Mouse (Mus musculus) MEL (cell line): ENCODE data around the gene Fbxl20. TPM values are rescaled to one million over a fixed set of nuclear protein-coding genes. Genes with fewer than 3 reads are reported as not detected.

Experiments used
- DNase-seq: peaks from one replicate; pipeline ENCODE4 v3.0.0; 2011; ENCODE audit warnings: low read depth, low spot score
- H3K27ac ChIP-seq: 2 replicates; pipeline ENCODE4 v1.5.1; 2012; ENCODE audit warnings: low read depth, mild to moderate bottlenecking, control low read depth, low read length, moderate library complexity; ENCODE audit not compliant: control insufficient read depth
- H3K27me3 ChIP-seq, 2 experiments: fragments of 150-350 bp in 1 of 2; sonication (generic) in 1 of 2; 2 replicates each; pipeline ENCODE4 v1.6.1; 2012; ENCODE audit warnings: low read length in 2 of 2, mild to moderate bottlenecking in 2 of 2, improper control_type of control experiment in 1 of 2, moderate library complexity in 1 of 2; ENCODE audit not compliant: insufficient read depth in 2 of 2, control insufficient read depth in 1 of 2
- H3K36me3 ChIP-seq, 2 experiments: 2 replicates each; pipeline ENCODE4 v1.6.1; 2012 to 2014; ENCODE audit warnings: low read length in 2 of 2, improper control_type of control experiment in 1 of 2, inconsistent platforms in 1 of 2, mild to moderate bottlenecking in 1 of 2; ENCODE audit not compliant: insufficient read depth in 2 of 2, control insufficient read depth in 1 of 2
- H3K4me1 ChIP-seq, 2 experiments: fragments of 150-350 bp in 1 of 2; sonication (generic) in 1 of 2; 2 replicates each; pipeline ENCODE4 v1.6.1; 2012; ENCODE audit warnings: low read length in 2 of 2, improper control_type of control experiment in 1 of 2, mild to moderate bottlenecking in 1 of 2; ENCODE audit not compliant: insufficient read depth in 2 of 2, control insufficient read depth in 1 of 2
- H3K4me3 ChIP-seq, 2 experiments: fragments of 150-350 bp in 1 of 2; sonication (generic) in 1 of 2; 2 replicates each; pipeline ENCODE4 v1.5.1; 2012; ENCODE audit warnings: low read depth in 2 of 2, low read length in 2 of 2, mild to moderate bottlenecking in 2 of 2, moderate library complexity in 2 of 2, control low read depth in 1 of 2, improper control_type of control experiment in 1 of 2; ENCODE audit not compliant: control insufficient read depth in 1 of 2, insufficient read depth in 1 of 2
- H3K79me2 ChIP-seq: 2 replicates; pipeline ENCODE4 v1.6.1; 2012; ENCODE audit warnings: mild to moderate bottlenecking, low read length, moderate library complexity; ENCODE audit not compliant: control insufficient read depth, poor library complexity, insufficient read depth
- H3K9ac ChIP-seq: 2 replicates; pipeline ENCODE4 v1.6.1; 2012; ENCODE audit warnings: low read depth, mild to moderate bottlenecking, control low read depth, low read length, moderate library complexity; ENCODE audit not compliant: control insufficient read depth, poor library complexity, severe bottlenecking
- H3K9me3 ChIP-seq: fragments of 150-350 bp; sonication (generic); replicated peaks from 2 replicates; pipeline ENCODE4 v1.6.1; 2012; ENCODE audit warnings: mild to moderate bottlenecking, low read length, improper control_type of control experiment, moderate library complexity; ENCODE audit not compliant: insufficient read depth
- CHD1 ChIP-seq: IDR thresholded peaks from 2 replicates; pipeline ENCODE4 v1.6.1; 2012; ENCODE audit warnings: low read depth, mild to moderate bottlenecking, inconsistent platforms, low read length, improper control_type of control experiment
- CHD2 ChIP-seq: IDR thresholded peaks from 2 replicates; pipeline ENCODE4 v1.6.1; 2011; ENCODE audit warnings: low read length, improper control_type of control experiment
- E2F4 ChIP-seq: IDR thresholded peaks from 2 replicates; pipeline ENCODE4 v1.6.1; 2011; ENCODE audit warnings: low read depth, low read length, improper control_type of control experiment, borderline replicate concordance
- EP300 ChIP-seq, 2 experiments: IDR thresholded peaks; 2 replicates each; pipeline ENCODE4 v1.6.1; 2011; ENCODE audit warnings: improper control_type of control experiment in 2 of 2, low read length in 2 of 2, low read depth in 1 of 2, mild to moderate bottlenecking in 1 of 2
- ETS1 ChIP-seq: IDR thresholded peaks from 2 replicates; pipeline ENCODE4 v1.6.1; 2012; ENCODE audit warnings: low read depth, mild to moderate bottlenecking, inconsistent platforms, low read length, improper control_type of control experiment, moderate library complexity
- GABPA ChIP-seq: IDR thresholded peaks from 2 replicates; pipeline ENCODE4 v1.6.1; 2012; ENCODE audit warnings: low read depth, mild to moderate bottlenecking, inconsistent platforms, low read length, improper control_type of control experiment, moderate library complexity
- GATA1 ChIP-seq: IDR thresholded peaks from 2 replicates; pipeline ENCODE4 v1.6.1; 2011; ENCODE audit warnings: low read depth, low read length, improper control_type of control experiment
- HCFC1 ChIP-seq: IDR thresholded peaks from 2 replicates; pipeline ENCODE4 v1.6.1; 2012; ENCODE audit warnings: low read depth, mild to moderate bottlenecking, inconsistent platforms, low read length, improper control_type of control experiment, moderate library complexity
- MAFK ChIP-seq: IDR thresholded peaks from 2 replicates; pipeline ENCODE4 v1.6.1; 2011; ENCODE audit warnings: low read depth, mild to moderate bottlenecking, low read length, improper control_type of control experiment, borderline replicate concordance
- MYB ChIP-seq: IDR thresholded peaks from 2 replicates; pipeline ENCODE4 v1.6.1; 2011; ENCODE audit warnings: mild to moderate bottlenecking, low read depth, low read length, improper control_type of control experiment
- MYC ChIP-seq: IDR thresholded peaks from 2 replicates; pipeline ENCODE4 v1.6.1; 2011; ENCODE audit warnings: low read depth, mild to moderate bottlenecking, low read length, improper control_type of control experiment, moderate library complexity
- NELFE ChIP-seq: IDR thresholded peaks from 2 replicates; pipeline ENCODE4 v1.6.1; 2011; ENCODE audit warnings: low read depth, low read length, improper control_type of control experiment
- NRF1 ChIP-seq: IDR thresholded peaks from 2 replicates; pipeline ENCODE4 v1.6.1; 2014; ENCODE audit warnings: low read depth, mild to moderate bottlenecking, inconsistent platforms, low read length, improper control_type of control experiment, moderate library complexity; ENCODE audit not compliant: poor library complexity, insufficient read depth, severe bottlenecking
- POLR2A ChIP-seq, 2 experiments: IDR thresholded peaks; 2 replicates each; pipeline ENCODE4 v1.6.1; 2011 to 2012; ENCODE audit warnings: low read length in 2 of 2, mild to moderate bottlenecking in 2 of 2, control low read depth in 1 of 2, improper control_type of control experiment in 1 of 2, low read depth in 1 of 2, moderate library complexity in 1 of 2; ENCODE audit not compliant: control insufficient read depth in 1 of 2, insufficient read depth in 1 of 2, poor library complexity in 1 of 2
- POLR2AphosphoS5 ChIP-seq: IDR thresholded peaks from 2 replicates; pipeline ENCODE4 v1.6.1; 2012; ENCODE audit warnings: low read depth, borderline replicate concordance, mild to moderate bottlenecking, inconsistent platforms, low read length, moderate library complexity, mixed read lengths
- SIN3A ChIP-seq: IDR thresholded peaks from 2 replicates; pipeline ENCODE4 v1.6.1; 2012; ENCODE audit warnings: low read length, improper control_type of control experiment, inconsistent platforms
- SMC3 ChIP-seq: IDR thresholded peaks from 2 replicates; pipeline ENCODE4 v1.6.1; 2011; ENCODE audit warnings: low read depth, low read length, improper control_type of control experiment
- TAL1 ChIP-seq: IDR thresholded peaks from 2 replicates; pipeline ENCODE4 v1.6.1; 2012; ENCODE audit warnings: mild to moderate bottlenecking, inconsistent platforms, low read length, moderate library complexity, mixed read lengths
- TBP ChIP-seq: IDR thresholded peaks from 2 replicates; pipeline ENCODE4 v1.8.0; 2011; ENCODE audit warnings: low read depth, low read length, improper control_type of control experiment
- TCF12 ChIP-seq: IDR thresholded peaks from 2 replicates; pipeline ENCODE4 v1.6.1; 2014; ENCODE audit warnings: low read depth, mild to moderate bottlenecking, inconsistent platforms, low read length, improper control_type of control experiment, moderate library complexity
- ZC3H11A ChIP-seq: IDR thresholded peaks from 2 replicates; pipeline ENCODE4 v1.6.1; 2012; ENCODE audit warnings: low read depth, mild to moderate bottlenecking, inconsistent platforms, low read length, improper control_type of control experiment
- ZNF384 ChIP-seq: IDR thresholded peaks from 2 replicates; pipeline ENCODE4 v1.6.1; 2012; ENCODE audit warnings: low read depth, mild to moderate bottlenecking, inconsistent platforms, low read length, improper control_type of control experiment
- polyA plus RNA-seq, 2 experiments: library from polyadenylated mRNA; stranded (reverse) in 1 of 2; unstranded in 1 of 2; fragments of >175 nt in 1 of 2; fragments of >200 nt in 1 of 2; gene quantifications; 2 replicates each; pipeline versions ENCODE4 v1.2.1 to v1.2.4; 2012; ENCODE audit warnings: low replicate concordance in 2 of 2, low read depth in 1 of 2; ENCODE audit not compliant: insufficient read length in 2 of 2, insufficient read depth in 1 of 2, missing spikeins in 1 of 2
- total RNA-seq: library from RNA; depleted of rRNA; stranded (reverse); fragments of 300-350 nt; gene quantifications from 2 replicates; pipeline ENCODE4 v1.2.3, GENCODE M21; 2012

Gene Fbxl20
- total and polyA plus RNA-seq, 3 experiments: 4.4 to 10.0 TPM; not detected in 1

DNA sequence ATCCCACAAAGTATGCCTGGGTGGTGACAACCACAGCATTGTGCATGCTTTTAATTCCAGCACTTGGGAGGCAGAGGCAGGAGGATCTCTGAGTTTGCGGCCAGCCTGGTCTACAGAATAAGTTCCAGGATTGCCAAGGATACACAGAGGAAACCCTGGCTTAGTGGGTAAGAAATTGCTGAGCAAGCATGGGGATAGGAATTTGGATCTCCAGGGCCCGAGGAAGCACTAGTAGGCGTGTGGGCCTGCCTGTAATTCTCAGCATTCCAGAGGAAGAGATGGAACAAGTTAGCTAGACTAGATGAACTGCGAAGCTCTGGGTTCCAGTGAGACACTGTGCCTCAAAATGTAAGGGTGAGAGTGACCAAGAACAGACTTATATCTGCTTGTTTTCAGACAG is 76.8 kb downstream of the Fbxl20 start:
- DNase-seq: no peak
- Histone ChIP-seq H3K27ac (no peak overlapping the region), H3K36me3 (no peaks in the 10 kb centered on the region), H3K4me1 (peaks cover 0 to 7% of the 10 kb centered on the region in 2 experiments; a peak in 1 of 4 replicates), H3K4me3 (no peak overlapping the region), H3K79me2 (no peaks in the 10 kb centered on the region), H3K9ac (no peak overlapping the region), H3K9me3 (no peaks in the 10 kb centered on the region), H3K27me3 (no peaks in the 10 kb centered on the region)
- TF ChIP-seq NELFE: no peak
- no peak for TF ChIP-seq NRF1
- TF ChIP-seq MYB: no peak
- TF ChIP-seq CHD1: no peak
- TF ChIP-seq GABPA: no peak
- no peak for TF ChIP-seq TCF12
- TF ChIP-seq TAL1: no peak
- no peak for TF ChIP-seq POLR2A (IDR thresholded peaks at IDR 0.05; ENCODE audit: control insufficient read depth in 1 of 2, insufficient read depth in 1 of 2, low read depth in 1 of 2, low read length in 2 of 2, poor library complexity in 1 of 2)
- TF ChIP-seq E2F4: no peak
- TF ChIP-seq EP300 (IDR thresholded peaks at IDR 0.05; ENCODE audit: low read depth in 1 of 2, low read length in 2 of 2): no peak
- TF ChIP-seq ZC3H11A: no peak
- TF ChIP-seq MAFK: no peak
- no peak for TF ChIP-seq ETS1
- TF ChIP-seq SIN3A: no peak
- no peak for TF ChIP-seq HCFC1
- no peak for TF ChIP-seq TBP

- H3K4me3 ChIP-seq: no peak overlapping the region
- H3K79me2 ChIP-seq: no peaks in the 10 kb centered on the region
- no peaks in the 10 kb centered on the region for H3K4me1 ChIP-seq
- TF ChIP-seq GATA1 (no peak), EP300 (IDR thresholded peaks at IDR 0.05; ENCODE audit: low read depth in 1 of 2, low read length in 2 of 2) (no peak), MYC (no peak), SMC3 (no peak), ZNF384 (no peak), MAFK (no peak), POLR2AphosphoS5 (no peak), E2F4 (no peak), CHD2 (no peak)
- TF ChIP-seq, all 39 proteins: peak for 0
- no peak for DNase-seq
- Histone ChIP-seq H3K36me3 (no peaks in the 10 kb centered on the region), H3K27me3 (no peaks in the 10 kb centered on the region), H3K9ac (no peak overlapping the region), H3K9me3 (no peaks in the 10 kb centered on the region), H3K27ac (no peak overlapping the region)
Observed at GRCm38 (mm10) chr11:98067255-98067654, 82.9 kb downstream of the Fbxl20 start.
